Mouse (Mus musculus) lung, postnatal 10 days (tissue): ENCODE data around the gene Mob3b.
A peak's percentile ranks its signal among the peaks of the same experiment; 100 is the strongest.

ENCODE experiments used
- DNase-seq: peaks from one replicate; pipeline ENCODE4 v3.0.0; 2021

The Mob3b gene

DNA sequence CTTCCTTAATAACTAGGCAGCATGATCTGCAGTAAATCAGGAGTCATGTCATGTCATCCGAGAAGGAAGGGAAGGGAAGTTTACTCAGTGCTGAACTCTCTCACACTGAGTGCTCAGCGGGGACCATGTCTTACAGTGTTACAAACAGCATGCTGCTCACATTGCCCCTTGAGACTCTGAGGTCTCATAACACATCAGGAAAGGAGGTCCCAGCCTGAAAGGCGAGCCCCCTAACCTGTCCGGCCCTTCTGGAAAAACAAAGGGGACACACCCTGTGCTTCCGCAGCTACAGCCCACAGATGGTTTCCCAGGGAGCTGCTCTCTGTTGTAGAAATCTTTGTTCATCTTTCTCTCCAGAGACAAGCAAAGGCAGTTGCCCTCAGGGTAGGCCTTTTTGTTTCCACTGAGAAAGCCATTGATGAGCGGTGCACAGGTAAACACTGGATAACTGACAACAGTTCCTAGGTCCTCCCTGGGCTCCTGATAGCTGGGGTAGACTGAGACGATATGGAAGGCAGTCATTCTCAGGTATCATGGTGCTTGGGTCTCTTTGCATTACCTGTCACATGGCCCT is 94.1 kb downstream of the Mob3b start:
- no peak for DNase-seq

- DNase-seq: no peak
Measured at GRCm38 (mm10) chr4:35060964-35061363, 96.3 kb downstream of the Mob3b start.

GRCm38 (mm10) chr4:35060401-35060800 is 96.9 kb downstream of the Mob3b start:
- no peak for DNase-seq

GRCm38 (mm10) chr4:35054362-35054761 is 102.9 kb downstream of the Mob3b start:
- no peak for DNase-seq

DNA sequence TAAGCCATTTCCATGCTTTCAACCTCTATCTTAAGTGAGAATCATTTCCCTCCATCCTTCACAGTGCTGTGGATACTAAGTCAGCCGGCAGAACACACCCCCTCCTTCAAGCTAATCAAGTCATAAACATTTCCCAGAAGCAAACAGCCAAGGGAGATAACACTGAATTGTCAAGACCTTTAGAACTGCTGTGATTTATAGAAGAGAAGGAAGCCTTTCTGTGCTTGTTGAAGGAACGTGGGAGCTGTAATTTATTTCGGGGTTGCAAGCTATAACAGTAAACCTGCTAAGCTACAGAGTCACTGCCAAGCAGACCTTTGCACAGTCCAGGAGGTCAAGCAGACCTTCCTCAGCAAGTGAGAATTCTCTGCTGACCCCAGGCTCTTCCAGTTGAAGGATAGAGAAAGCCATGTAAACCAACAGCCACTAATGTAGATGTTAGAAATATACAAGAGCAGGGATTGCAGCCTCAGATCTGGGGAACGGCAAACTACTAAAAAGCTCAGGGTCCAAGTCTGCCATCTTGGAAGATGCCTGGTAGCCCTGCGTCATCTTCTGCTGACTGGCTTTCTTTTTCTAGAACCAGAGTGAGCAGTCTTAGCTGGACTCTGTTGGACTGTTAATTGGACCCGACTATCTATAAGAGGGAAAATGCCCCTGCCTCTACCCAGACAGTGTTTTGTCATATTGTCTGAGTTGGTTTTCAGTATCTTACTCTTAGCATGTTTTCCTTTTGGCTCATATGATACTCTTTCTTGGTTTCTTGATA is 104.9 kb downstream of the Mob3b start:
- DNase-seq: no peak

DNA sequence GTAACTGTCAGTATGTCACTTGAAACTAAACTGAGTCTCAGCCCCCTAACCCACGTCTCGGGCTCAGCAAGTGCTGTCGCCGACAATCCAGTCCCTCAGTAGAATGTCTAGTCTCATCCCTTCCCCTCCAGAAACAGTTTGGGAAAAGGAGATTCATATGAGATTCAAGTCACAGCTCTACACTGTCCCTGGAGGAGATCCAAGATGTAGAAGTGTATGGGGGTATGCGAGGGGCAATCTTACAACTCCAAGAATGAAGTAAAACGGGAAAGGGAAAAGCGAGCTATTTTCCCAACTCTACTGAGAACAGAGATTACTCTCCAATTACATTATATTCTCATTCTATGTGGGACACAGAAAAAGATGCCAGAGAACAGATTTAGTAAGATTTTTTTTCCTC is 106.1 kb downstream of the Mob3b start:
- DNase-seq: no peak

DNA sequence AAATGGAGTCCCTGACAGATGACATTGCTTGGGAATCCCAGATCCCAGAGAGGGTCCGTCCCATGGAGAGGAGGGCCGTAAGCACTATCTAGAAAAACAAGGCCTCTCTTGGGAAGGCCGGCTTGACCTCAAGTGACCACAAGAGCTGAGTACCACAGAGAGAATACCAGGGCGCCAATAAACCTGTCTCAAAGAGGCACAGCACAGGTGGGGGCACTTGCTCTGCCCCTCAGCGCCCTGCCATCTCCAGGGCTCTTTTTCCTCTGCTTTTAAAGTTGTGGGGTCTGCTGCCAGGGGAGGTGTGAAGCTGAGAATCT is 107.6 kb downstream of the Mob3b start:
- DNase-seq: no peak

DNA sequence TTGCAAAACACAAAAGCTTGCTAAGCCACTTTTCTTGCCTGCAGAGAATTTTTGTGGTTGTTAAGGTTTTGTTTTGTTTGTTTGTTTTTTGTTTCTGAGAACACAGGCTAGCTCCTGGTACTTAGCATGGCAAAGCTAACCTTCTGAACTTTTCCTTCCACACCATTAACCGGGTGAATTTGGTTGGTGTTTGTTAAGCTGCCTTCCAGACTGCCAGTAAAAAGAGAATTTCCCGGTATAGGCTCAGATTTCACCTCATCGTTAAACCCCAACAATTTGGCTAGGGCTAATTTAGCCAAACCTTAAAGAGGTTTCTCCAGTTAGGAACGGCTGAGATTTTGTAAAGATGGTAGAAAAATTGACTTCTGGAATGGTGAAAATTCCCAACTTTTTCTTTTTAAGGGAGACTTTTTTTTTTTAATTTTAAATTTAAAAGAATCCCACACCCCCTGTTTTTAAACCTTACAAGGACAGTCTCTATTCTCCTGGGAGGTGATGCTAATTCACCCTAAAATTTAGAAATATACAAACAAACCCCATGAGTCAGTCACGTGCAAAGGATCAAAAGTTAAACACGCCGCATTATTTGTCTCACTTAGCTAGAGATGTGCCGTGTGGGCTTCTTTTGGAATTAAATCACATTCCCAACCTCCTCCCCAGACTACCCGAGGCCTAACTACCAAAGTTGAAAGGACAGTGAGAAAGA is 108.1 kb downstream of the Mob3b start:
- no peak for DNase-seq

- no peak for DNase-seq
Measured at GRCm38 (mm10) chr4:35040896-35041295, 116.4 kb downstream of the Mob3b start.

DNA sequence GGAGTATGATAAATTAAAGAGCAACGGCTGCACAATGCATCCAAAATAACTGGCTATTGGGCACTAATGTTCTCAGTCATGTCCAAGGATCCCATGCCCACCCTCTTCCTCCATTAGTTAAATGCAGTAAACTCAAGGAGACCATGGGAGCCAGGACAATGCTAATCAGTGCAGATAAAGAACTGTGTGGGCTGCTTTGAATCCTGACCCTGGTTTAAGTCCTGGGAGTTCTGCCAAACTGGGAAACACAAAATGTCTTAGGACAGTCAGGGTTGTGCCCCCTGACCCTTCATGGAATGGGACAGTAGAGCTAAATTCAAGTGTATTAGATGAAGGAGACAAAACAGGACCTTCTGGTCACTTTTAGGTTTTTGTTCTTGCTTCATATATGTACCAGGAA is 117.0 kb downstream of the Mob3b start:
- DNase-seq: no peak

GRCm38 (mm10) chr4:35037824-35038223 is 119.5 kb downstream of the Mob3b start:
- DNase-seq: no peak

DNA sequence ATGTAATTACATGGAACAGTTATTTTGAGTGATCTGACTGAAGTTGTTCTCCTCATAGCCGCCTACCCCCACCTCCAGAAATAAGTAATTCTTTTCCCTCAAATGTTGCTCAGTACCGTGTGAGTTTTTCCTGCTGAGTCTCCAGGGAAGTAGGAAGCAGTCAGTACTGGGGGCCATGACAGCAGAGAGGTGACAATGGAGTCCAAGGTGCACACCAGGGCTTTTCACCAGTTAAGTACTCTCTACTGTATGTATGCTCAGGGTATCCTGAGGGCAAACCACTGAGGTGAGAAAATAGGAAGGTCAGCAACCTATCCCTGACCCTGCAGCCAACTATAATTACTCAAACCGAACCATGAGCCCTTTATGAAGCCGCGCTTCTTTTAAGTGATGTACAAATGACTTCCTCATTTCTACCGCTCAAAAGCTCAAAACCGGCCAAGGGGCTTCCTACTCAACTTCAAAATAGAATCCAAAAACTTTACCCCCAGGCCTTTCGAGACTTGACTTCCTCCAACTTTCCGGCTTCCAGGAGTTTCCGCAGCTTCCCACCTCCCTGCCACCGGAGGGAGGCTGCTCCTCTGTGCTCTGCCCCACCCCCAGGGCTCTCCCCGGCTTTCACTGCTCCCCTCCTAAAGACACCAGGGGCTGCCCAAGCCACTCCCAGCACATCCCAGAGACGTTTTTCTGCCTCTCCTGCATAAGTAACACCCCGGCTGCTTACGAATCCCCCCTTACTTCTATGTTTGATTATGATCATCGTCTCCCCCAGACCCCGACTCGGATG is 122.6 kb downstream of the Mob3b start:
- no peak for DNase-seq

GRCm38 (mm10) chr4:35032758-35033157 is 124.5 kb downstream of the Mob3b start:
- DNase-seq: no peak

- no peak for DNase-seq
Measured at GRCm38 (mm10) chr4:35031623-35032022, 125.7 kb downstream of the Mob3b start.

- no peak for DNase-seq
Measured at GRCm38 (mm10) chr4:35031141-35031540, 126.1 kb downstream of the Mob3b start.

DNA sequence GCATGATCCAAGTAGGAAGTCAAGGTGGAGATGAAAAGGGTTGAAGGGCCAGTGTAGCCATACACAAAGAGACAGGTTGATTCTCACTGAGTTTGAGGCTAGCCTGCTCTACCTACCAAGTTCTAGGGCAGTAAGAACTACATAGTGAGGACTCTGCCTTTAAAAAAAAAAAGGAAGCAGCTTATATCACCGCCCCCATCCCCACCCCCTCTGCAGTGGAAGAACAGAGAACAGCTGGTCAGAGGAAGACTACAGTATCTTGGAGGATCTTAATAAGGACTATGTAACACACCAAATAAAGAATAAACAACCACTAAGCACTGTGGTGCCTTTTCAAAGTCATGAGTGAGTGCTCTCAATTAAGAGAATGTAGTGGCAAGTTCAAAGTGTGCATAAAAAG is 138.9 kb downstream of the Mob3b start:
- DNase-seq: peak; percentile 28

DNA sequence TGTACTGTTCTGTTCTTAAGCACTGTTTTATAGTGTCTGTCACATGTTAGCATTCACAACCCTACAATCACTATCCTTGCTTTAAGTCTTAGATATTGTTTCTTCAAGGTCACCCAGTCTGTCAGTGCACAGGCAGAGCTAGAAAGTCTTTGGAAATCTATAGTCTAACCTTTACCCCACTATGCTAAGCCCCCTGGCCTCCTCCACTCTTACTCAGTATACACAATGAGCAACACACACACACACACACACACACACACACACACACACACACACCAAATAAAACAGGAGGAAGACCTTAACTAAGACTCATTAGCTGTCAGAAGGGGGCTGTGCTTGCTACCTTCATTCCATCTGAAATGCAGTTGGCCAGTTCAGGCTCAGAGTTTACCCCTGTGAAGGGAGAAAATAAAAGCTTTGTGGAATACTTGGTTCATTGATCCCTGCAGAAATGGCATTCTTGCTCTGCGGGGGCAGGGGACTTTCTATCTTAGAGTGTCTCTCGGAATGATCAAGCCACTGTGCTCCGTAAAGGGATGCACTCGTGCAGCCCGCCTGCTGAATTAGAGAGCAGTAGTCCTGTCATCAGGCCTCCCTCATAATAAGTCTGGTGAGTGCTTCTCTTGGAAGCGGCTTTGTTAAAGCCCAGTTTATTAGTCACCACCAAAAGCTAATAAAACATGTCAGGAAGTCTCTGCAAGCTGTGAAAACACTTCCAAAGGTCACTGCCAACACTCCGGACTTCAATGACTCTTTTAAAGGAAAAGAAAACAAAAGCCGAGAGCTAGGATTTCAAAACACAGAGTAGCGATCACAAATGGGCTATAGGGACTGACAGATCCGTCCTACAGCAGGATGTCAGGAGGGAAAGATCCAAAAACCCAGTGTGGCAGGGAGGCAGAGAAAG is 144.6 kb downstream of the Mob3b start:
- peak; percentile 22 for DNase-seq

GRCm38 (mm10) chr4:35006541-35007260 is 150.6 kb downstream of the Mob3b start:
- no peak for DNase-seq

DNA sequence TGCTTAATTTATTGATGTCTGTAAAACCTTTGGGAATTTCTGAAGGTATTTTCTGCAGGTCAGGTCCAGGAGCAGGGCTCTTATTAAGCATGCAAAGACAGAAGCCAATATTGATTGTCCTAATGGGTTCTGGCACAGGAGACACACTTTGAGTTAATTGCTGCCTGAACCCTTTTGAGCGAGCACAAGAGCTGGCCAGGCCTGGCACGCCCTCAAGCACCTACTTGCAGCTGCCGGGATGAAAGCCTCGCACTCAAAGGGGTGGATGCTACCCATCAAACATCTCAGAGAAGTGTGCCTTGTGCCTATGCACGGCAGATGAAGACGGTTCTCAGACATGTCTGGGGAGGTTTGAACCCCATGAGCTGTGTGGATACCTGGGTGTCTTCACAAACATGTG is 151.2 kb downstream of the Mob3b start:
- DNase-seq: no peak

DNA sequence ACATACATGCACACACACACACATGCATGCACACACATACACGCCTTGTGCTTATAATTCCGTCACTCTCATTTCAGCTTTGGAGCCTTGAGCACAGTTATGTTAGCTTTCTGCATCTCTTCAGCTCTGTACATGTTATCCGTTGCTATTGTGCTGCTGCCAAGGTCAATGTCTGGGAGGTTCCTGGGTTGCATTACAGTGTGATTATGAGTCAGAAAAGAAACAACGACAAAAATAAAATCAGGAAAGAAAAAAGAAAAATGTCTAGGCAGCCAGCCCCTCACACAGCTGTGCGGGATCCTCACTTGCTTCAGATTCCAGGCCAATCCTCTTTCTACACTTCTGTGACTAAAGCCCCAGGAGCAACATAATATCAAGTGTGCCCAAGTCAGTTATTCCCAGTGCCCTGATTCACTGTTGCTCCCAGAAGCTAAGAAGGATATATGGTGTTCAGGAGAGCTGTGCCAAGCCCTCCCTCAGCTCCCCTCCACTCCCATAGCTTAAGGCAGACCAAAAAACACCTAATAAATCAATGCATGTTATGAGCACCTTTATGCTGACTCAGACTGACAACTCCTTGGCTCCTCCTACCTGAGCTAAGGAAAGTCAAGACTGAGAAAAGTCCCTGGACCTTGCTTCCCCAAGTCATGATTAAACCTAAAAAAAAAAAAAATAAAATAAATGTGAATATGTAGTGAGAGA is 152.1 kb downstream of the Mob3b start:
- no peak for DNase-seq

DNA sequence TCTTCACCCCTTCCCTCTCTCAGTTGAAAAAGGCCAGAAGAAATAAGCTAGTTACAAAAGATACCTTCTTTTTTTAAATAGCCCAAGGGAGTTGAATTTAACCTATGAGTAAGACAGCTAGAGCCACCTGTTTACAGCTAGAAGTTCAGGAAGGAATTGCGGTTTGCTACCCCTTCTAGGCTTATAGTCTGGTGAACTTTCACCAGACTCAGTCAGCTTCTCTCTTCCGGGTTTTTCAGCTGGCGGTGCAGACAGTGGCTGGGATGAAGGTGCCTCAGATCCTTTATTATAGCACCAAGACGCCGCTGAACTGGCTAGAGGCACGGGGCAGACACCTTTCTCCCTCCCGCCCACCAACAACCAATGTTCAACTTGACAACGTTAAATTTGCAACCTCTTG is 152.8 kb downstream of the Mob3b start:
- DNase-seq: no peak
